Mouse (Mus musculus) lung, postnatal 10 days (tissue): Measurements from ENCODE around the gene Slc6a4.

Experiments used
- DNase-seq: peaks from one replicate; pipeline ENCODE4 v3.0.0; 2021

Gene Slc6a4

GRCm38 (mm10) chr11:76997916-76998704 lies at the start of gene Slc6a4:
Gene Slc6a4 (plus strand): TSS chr11:76998603.
- DNase-seq: no peak

DNA sequence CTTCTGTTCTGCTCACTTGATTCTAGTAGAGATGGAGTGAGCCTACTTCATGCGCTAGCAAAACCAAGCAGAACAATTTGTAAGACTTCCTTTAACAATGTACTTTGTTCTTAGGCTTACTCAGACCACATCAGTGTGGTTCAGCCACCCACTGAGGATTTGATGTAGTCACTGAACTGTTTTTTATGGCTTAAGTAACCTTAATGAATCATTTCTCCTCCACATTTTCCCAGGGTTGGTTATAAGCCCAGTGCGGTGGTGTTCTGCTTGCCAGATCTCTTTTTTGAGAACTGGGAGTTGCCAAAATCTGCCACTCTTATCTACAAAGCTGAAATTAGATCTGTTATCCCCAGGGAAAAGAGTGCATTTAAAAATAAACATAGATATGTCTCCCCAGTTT lies 44.9 kb upstream of the Slc6a4 start:
- no peak for DNase-seq

DNA sequence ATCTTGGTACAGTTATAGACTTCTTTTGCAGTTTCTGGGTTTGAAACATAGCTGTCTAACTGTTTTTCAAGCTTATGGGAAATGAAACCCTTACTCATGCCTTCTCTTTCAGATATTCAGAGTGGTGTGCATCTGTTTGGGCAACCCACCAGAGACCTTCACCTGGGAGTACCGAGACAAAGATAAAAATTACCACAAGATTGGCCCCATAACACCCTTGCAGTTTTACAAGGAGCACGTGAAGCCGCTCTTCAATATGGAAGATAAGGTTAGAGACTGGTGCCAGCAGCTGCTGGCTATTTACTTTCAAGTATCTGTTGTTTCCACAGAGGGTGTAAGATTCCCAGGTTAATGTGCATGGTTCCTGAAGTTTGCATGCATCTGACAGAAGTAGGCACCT lies 32.7 kb upstream of the Slc6a4 start:
- no peak for DNase-seq

GRCm38 (mm10) chr11:76970328-76970727 lies 28.1 kb upstream of the Slc6a4 start:
- no peak for DNase-seq

GRCm38 (mm10) chr11:76974680-76975319 lies 23.6 kb upstream of the Slc6a4 start:
- no peak for DNase-seq

GRCm38 (mm10) chr11:76981570-76982141 lies 16.7 kb upstream of the Slc6a4 start:
- DNase-seq: no peak

GRCm38 (mm10) chr11:76982415-76982814 lies 16.0 kb upstream of the Slc6a4 start:
- no peak for DNase-seq

- no peak for DNase-seq
These were observed 14.8 kb upstream of the Slc6a4 start for GRCm38 (mm10) chr11:76983641-76984040.

DNA sequence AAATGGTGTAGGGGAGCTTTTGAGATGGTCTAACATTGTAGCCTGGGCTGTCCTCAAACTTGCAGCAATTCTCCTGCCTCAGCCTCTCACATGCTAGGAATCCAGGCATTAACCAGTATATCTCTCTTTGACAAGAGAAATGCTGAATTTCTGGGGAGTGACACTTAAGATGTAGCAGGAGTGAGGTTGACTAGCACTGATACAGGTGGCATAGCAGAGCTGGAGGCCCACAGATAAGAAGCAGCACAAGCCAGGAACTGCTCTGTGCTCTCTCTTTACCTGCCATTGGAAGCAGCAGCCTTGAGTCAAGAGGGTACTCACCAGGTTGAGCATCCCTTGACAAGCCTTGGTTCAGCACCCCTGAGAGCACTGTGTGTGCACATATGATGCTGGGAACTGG lies 14.2 kb upstream of the Slc6a4 start:
- DNase-seq: no peak

DNA sequence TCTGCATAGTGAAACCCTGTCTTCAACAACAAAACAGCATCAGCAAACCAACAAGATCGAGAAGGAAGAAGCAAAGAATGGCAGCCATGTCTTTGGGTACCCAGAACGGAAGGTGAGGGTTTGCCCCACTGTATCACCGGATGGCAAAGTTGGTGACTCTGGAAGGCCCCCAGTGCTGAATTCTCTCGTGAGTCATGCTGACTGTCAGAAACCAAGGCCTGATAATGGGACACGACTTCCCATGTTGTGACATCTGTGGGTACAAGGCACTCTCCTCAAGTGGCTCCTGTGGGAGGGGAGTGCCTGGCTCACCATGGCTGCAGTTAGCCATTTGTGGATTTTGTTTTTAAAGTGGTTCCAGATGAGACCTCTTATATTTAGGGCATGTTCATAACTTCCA lies 7.6 kb upstream of the Slc6a4 start:
- DNase-seq: no peak

- no peak for DNase-seq
These were observed 5.5 kb upstream of the Slc6a4 start for GRCm38 (mm10) chr11:76992886-76993285.

GRCm38 (mm10) chr11:76995966-76996672 lies 2.3 kb upstream of the Slc6a4 start:
- peak; percentile 53 for DNase-seq

- DNase-seq: peak; percentile 87
These were observed 1.1 kb upstream of the Slc6a4 start for GRCm38 (mm10) chr11:76997305-76997704.

DNA sequence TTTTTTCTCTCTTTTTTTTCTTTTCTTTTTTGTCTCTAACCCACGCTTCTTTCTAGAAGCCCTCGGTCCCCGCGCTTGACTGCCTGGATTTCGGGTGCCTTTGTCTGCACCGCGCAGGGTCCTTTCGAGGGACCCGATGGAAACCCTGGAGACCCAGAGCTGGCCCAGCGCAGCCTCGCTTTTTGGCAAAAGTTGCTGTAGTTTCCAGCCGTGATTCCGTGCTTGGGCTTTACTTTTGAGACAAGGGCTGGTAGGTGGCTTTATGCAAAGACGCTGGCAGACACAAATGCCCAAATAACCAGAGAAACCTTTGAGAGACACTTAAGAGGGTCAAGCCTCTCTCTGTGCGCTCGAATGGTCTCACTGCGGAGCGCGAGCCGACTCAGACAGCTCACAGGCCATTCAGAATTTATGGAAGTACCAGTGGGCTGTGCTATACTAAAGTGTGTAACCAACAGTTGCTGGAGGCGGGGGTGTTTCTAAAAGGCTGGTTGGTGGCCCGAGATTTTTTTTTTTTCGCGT lies 363 bp downstream of the Slc6a4 start:
- no peak for DNase-seq

GRCm38 (mm10) chr11:77000741-77001140 lies 2.3 kb downstream of the Slc6a4 start:
- DNase-seq: no peak

- no peak for DNase-seq
These were observed 4.0 kb downstream of the Slc6a4 start for GRCm38 (mm10) chr11:77002361-77002760.

DNA sequence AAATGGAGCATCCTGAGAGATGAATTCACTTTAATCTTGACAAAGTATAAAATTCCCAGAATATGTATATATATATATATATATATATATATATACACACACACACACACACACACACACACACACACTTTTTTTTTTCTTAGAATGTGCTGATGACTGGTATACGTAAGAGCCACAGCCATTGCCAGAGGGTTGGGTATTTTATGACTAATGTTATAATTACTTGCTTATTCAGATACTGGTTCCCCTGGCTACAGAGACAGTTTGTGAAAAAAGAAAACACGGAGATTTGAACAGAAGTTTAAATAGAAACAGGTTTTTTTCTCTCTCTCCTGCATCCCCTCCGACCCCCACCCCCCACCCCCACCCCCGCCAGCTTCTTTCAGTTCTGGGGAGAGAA lies 7.5 kb downstream of the Slc6a4 start:
- no peak for DNase-seq

DNA sequence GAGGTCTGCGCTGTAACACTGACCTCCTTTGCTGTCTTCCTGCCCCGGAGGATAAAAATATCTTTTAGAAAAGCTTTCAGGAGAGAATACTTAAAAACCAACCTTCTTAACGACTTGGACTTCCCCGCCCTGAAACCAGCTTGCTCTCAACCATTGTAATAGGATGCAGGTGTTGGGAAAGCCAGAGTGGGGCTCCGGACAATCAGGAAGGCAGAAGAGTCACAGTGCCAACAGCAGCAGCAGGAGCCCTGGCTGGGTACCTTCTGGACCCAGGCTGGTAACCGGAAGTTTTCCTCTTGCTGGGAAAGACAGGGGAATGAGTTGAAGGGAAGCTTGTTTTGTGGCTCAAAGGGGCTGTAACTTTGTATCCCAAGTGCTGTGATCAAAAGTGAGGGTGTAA lies 8.2 kb downstream of the Slc6a4 start:
- no peak for DNase-seq

- DNase-seq: no peak
These were observed 10.9 kb downstream of the Slc6a4 start for GRCm38 (mm10) chr11:77009069-77010025.

DNA sequence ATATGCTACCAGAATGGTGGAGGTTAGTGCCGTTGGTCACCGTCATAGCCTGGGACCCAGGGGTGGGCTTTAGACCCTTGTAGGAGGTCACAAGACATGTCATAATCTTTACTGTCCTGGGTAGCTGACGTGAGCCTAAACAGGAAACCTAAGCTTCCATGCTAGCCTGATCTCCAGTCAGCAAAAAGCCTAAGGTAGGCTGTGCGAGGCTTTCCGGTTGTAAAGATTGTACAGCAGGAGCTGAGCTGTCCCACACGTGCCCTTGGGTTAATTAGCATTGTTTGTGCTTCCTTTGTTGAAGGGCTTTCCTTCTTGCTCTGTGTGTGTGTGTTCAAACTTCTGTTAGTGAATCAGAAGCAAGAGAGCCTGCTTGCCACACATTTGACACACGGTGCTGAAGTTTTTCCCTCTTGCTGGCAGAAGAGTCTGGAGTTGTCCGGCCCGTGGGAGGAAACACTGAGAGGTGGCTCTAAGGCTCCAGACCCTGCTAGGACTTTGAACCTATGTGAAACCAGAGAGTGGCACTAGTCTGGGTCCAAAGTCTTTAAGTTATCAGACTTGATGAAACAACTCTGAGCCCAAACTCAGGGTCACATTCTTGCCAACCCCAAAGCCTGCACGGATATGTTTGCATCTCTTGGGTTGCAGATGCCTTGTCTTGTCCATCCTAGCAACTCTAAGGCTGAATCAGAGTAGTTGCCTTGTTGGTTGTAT lies 12.5 kb downstream of the Slc6a4 start:
- no peak for DNase-seq

GRCm38 (mm10) chr11:77018046-77018445 lies 19.6 kb downstream of the Slc6a4 start:
- no peak for DNase-seq
